Mouse (Mus musculus) cerebral cortex, adult 2 months (tissue): ENCODE results near the gene Mdp1.

Experiments used
- WGBS: fragments of 180-500 bp; shearing (Covaris S2); methylation state at CpG from one replicate; pipeline ENCODE4 v1.1.7; 2018; 5-methylcytosine and 5-hydroxymethylcytosine counted together

Gene Mdp1

GRCm38 (mm10) chr14:55643060-55643907 is 17.0 kb downstream of the Mdp1 start, which contains the start of gene Tm9sf1:
Gene Tm9sf1, minus strand, starts transcription at chr14:55643806.
- WGBS = under 1% methylated on average over 89 of the region's 89 CpGs

GRCm38 (mm10) chr14:55642679-55643059 is 17.6 kb downstream of the Mdp1 start:
- WGBS = 18% methylated on average over 8 of the region's 8 CpGs

GRCm38 (mm10) chr14:55641291-55641690 is 19.0 kb downstream of the Mdp1 start:
- 95% methylated on average over 13 of the region's 13 CpGs for WGBS

GRCm38 (mm10) chr14:55640816-55641215 is 19.5 kb downstream of the Mdp1 start:
- WGBS = 95% methylated on average over 14 of the region's 14 CpGs

DNA sequence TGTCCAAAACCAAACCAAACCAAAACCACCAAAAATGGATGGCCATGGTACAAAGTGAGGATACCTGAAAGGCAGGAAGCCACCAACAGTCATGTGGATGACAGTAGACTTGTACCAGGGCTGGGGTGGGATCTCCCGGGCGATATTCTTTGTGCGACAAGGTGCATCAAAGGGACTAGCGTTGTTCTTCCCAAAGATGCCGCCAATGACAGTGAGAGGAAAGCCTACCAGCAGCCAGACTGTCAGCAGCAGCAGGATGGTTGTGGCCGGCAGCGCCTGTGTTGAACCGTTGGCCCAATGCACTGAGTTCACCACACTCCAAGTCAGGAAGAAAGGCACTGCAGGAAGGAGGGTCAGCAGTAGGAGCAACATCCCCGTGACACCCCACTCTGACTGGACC is 22.5 kb downstream of the Mdp1 start, which contains the start of gene Gm49378:
Gm49378 (minus strand) TSS at position 101 of the 400 bp plus-strand sequence.
- 92% methylated on average over 9 of the region's 9 CpGs for WGBS

DNA sequence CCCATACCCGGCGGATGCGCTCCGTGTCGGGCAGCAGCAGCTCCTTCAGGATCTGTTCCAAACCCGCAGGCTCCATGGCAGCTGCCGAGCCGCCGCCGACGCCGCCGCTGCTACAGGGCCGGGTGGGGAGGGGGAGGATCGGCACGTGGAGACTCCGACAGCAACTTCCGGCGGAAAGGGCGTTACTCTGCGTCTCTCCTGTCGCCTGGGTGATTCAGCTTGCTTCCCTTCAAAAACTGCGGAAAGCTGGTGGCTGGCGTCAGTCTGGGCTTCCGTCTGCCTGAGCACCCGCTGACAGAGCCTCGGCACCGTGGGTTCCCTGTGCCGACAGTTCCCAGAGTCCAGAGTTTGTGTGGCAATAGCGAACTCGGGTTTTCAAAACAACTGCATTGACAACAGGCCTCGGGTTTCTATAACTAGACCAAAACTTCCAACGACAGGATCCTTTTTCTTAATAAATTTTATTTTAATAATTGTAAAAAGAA is 24.7 kb downstream of the Mdp1 start, which contains the start of gene Ipo4:
Ipo4 (minus strand) TSS at position 435 of the 485 bp plus-strand sequence.
- WGBS = under 1% methylated on average over 33 of the region's 33 CpGs

GRCm38 (mm10) chr14:55634874-55635522 is 25.3 kb downstream of the Mdp1 start:
- 3% methylated on average over 23 of the region's 23 CpGs for WGBS

- 42% methylated on average over 5 of the region's 5 CpGs for WGBS
Observed at GRCm38 (mm10) chr14:55629312-55629711, 31.0 kb downstream of the Mdp1 start.

GRCm38 (mm10) chr14:55628077-55628827 is 32.1 kb downstream of the Mdp1 start:
- 92% methylated on average over 27 of the region's 27 CpGs for WGBS

DNA sequence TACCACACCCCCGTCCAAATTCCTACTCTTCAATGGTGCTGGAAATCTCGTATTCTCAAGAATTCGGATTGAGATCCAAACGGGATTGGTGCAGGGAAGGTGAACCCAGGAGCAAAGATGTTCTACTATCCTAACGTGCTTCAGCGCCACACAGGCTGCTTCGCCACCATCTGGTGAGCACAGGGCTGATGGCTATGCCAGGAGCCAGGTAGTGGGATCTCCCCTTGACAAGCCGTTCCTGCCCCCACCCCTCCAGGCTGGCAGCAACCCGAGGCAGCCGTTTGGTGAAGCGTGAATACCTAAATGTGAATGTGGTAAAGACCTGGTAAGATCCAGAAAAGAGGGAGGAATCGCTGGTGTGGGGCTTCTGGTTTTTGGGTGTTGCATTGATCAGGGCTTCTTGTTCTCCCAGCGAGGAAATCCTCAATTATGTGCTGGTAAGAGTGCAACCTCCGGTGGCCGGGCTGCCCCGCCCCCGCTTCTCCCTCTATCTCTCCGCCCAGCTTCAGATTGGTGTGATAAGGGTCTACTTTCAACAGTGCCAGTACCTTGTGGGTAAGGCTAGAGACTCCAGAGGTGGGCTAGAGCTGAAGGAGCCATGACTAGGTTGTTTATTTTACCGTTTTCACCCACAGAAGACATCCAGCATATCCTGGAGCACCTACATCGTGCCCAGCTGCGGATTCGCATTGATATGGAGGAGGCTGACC is 41.7 kb downstream of the Mdp1 start:
- WGBS = 49% methylated on average over 22 of the region's 22 CpGs

DNA sequence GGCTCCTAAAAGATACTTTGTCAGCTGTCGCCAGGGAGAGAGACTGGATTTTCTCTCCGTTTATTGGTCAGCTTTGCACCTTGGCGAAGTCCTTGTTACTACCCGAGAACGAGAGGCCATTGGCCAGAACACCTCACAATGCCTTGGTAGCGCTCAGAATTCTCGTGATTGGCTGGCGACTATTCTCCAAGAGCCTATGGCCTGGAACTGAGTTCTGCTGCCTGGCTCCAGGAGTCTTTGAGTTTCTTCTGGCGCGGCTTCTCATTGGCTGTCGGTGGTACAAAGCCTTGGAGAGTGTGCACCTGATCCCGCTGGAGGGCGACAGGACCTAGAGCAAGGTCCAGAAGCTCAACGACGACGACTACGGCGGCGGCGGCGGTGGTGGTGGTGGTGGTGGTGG is 42.5 kb downstream of the Mdp1 start, which contains the start of gene Rec8:
Rec8 (plus strand) TSS at position 216 of the 400 bp plus-strand sequence.
- 31% methylated on average over 21 of the region's 21 CpGs for WGBS

DNA sequence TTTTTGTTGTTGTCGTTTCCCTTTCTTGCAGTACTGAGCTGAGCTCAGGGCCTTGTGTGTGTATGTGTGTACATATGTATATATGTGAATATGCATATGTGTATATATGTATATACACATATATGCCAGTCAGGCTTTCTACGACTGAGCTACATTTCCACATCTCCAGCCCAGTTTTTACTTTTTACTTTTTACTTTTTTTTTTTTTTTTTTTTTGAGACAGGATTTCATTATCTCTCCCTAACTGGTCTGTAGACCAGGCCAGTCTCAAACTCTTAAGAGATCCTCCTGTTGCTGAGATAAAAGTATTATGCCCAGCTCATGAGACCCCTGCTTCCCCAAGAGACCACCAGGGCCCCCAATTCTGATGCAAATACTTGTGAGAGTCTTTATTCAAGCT is 43.5 kb downstream of the Mdp1 start:
- WGBS = 79% methylated on average over 2 of the region's 2 CpGs

DNA sequence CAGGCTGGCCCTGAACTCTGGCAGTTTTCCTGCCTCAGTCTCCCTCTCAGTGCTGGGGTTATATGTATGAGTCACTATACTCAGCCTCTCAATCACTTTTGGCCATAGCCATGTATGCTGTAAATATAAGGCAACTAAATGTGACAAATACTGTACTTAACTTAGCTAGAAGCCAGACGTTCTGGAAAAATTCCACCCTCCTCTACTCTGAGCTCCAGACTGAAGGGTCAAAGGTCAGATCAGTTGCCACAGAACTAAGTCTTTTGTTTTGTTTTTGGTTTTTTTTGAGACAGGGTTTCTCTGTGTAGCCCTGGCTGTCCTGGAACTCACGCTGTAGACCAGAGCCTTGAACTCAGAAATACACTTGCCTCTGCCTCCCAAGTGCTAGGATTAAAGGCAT is 44.4 kb downstream of the Mdp1 start:
- WGBS = 74% methylated on average over 2 of the region's 2 CpGs

- 80% methylated on average over 7 of the region's 7 CpGs for WGBS
Observed at GRCm38 (mm10) chr14:55614565-55615178, 45.6 kb downstream of the Mdp1 start.

GRCm38 (mm10) chr14:55613346-55613745 is 47.0 kb downstream of the Mdp1 start:
- WGBS = 54% methylated on average over 6 of the region's 6 CpGs

DNA sequence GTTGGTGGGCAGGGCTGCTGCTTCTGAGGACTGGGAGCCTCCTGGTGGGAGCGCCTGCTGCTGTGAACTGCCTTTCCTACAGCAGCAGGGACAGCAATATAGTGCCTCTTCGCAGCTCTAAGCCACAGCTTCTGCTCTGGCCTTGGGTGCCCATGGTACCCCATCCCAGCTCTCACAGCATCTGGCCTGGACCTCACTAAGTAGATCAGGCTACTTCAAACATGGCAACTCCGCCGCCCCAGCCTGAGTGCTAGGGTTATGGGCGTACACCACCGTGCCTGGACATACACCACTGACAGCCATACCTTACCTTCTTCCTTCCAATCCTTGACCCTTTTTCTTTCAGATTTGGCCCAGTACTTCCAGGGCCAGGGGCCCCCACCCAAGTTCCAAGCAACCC is 52.0 kb downstream of the Mdp1 start:
- 95% methylated on average over 6 of the region's 6 CpGs for WGBS
